Mouse (Mus musculus) splenic B cell, adult 2 months (primary cell): ENCODE measurements around the gene Zfp626.
"Not testable (repeated sequence)": the region's sequence is repeated elsewhere in the genome, so short reads cannot be mapped to it uniquely, and the experiment has no call there.

Experiments
- DNase-seq: peaks from one replicate; pipeline ENCODE4 v3.0.0-alpha.2; 2011; ENCODE audit warnings: low read depth, low spot score
- H3K27me3 ChIP-seq: 2 replicates; pipeline ENCODE4 v1.6.1; 2012; ENCODE audit warnings: mild to moderate bottlenecking, low read length, moderate library complexity, mixed read lengths; ENCODE audit not compliant: control insufficient read depth, poor library complexity, insufficient read depth, severe bottlenecking
- H3K36me3 ChIP-seq: 2 replicates; pipeline ENCODE4 v1.6.1; 2012; ENCODE audit warnings: mild to moderate bottlenecking, low read length, moderate library complexity, mixed read lengths; ENCODE audit not compliant: control insufficient read depth, poor library complexity, insufficient read depth, severe bottlenecking

The Zfp626 gene

DNA sequence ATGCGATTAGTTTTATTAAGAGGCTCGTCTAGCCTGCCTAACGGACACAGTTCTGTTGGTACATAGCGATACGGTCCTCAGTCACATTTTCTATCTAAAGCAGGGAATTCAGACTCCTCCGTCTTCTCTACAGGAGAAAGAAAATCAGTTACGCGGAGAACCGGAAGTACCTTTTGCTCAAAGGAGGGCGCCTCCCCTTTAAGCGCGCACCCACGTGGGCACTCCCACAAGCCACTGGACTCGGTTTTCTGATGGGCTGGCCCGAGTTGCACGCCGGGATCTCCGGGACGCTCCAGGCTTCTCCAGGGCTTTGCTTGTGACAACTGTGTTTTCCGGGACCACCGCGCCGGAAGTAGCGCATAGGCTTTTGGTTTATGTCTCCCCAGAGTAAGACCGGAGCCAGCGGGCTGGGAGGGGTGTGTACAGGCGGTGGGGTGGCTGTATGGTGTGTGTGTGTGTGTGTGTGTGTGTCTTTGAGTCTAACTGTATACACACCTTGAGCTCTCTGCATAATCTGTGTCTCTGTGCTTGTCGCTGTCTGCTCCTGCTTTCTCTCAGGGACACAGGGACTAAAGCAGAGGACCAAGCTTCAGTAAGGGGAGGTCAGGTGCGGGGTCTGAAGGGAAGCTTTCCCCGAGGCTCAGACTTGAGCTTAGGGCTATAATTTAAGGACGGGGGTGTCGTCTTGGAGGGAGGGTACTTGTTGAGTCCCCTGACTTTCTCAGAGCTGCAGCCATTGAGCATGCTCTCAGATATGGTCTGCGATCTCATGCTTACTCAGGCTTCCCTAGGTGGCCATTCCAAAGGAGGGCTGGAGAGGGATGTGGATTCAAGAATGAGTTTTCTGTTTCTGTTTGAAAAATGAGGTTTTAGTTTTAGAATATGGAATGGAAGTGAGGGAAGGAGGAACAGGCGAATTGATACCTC, 31.6 kb downstream of the Zfp626 start, which contains the start of gene Zfp59:
Gene Zfp59 (plus strand): TSS at position 285 of the 927 bp plus-strand sequence.
- Histone ChIP-seq H3K36me3 (0 out of 2 replicates have a peak, but pooled peaks cover under 1% of the 10 kb centered on the region), H3K27me3 (no peaks in the 10 kb centered on the region)
- peak; percentile 77 for DNase-seq

DNA sequence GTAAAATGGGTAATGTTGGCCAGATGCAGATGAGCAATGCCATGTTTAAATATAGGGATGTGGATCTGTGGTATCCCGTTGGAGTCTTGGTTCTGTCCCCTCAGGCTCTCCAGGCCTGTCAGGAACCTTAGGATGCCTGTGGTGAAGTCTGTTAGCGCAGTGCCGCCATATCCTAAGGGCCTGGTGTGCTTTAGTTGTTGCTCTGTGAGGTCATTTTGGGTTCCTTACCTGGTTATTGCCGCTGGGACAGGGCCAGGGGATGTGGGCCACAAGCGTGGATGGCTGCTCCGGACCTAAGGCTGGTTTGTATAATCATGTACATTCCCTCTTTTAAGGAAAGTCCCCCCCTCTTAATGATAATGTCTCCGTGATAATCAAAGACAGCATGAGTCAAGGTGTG, 32.6 kb downstream of the Zfp626 start:
- DNase-seq: no peak
- Histone ChIP-seq H3K27me3 (no peaks in the 10 kb centered on the region), H3K36me3 (0 out of 2 replicates have a peak, but pooled peaks cover 3% of the 10 kb centered on the region)

DNA sequence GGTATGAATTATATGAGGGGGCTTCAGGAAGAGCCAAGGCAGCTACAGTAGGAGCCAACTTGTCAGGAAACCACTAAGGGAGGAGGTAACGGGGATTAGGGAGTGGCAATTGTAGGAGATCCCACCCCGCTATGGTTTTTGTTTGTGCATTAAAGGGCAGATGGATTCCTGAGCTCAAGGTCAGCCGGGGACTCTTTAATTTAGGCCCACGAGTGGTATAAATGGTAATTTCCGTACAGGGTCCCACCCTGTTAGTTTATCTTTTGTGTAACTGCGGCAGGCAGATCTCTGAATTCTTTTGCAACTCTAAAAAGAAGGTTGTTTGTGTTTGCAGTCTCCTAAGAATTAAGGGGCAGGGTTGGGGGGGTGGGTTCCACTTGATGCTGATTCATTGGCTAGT, 33.1 kb downstream of the Zfp626 start:
- H3K36me3 ChIP-seq: 0 out of 2 replicates have a peak, but pooled peaks cover 3% of the 10 kb centered on the region
- no peaks in the 10 kb centered on the region for H3K27me3 ChIP-seq
- DNase-seq: no peak

DNA sequence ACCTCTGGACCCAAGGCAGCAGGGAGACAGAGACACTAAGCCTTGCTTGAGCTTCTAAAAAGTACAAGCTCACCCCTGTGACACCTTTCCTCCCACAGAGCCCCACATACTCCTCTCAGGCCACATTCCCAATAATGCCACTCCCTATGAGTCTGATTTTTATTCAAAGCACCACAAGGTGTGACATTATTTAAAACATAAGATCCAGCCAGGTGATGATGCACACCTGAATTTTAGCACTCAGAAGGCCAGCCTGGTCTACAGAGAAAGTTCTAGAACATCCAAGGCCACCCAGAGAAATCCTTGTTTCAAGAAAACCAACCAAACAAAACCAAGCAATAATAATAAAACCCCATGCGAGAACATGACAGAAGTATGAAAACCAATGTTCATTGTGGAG, 50.2 kb downstream of the Zfp626 start, which contains the start of gene Zfp607a:
Gene Zfp607a (plus strand): TSS at position 301 of the 400 bp plus-strand sequence.
- no peak for DNase-seq
- Histone ChIP-seq H3K36me3 (no peaks in the 10 kb centered on the region), H3K27me3 (no peaks in the 10 kb centered on the region)

DNA sequence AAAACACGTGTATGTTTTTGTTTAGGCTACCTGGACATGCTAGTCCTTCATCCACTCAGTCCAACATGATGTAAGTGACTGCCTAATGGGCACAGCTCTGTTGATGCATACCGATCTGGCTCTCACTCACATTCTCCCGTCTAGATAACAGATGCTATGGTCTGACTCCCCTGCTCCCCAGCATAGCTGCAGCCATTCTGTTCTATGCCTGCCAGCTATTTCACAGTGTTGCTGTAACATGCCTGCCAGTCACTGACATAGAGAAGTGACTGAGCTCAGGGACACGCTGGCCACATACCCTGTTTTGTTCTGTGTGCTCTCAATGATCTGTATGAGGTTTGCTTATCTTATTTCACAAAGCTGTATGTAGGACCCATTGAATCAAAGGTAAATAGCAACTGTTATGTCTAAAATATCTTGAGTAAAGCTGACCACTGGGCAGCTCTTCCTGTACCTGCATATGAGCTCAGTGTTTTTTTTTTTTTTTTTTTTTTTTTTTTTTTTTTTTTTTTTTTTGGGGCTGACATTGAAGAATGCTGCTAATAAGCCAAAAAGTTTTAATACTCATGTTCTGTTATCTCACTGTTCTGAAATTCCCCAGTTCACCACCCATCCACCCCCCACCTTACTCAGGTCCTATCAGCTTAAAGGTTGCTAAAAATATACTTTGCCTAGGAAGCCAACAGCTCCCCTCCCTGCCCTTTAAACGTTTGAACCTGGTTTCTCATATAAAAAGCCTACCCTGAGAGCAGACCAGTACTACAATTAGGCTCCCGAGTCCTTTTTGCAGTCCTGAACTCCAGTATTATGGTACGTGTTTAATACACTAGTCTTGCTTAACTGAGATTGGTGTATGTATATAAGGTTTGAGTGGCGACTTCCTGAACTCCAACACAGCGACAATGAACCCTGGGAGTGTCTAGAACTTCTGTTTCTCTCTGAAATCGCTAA, 52.6 kb downstream of the Zfp626 start:
- H3K27me3 ChIP-seq: no peaks in the 10 kb centered on the region
- DNase-seq: no peak
- peaks cover 4% of the 10 kb centered on the region; the same call in 1 of the 2 replicates for H3K36me3 ChIP-seq

DNA sequence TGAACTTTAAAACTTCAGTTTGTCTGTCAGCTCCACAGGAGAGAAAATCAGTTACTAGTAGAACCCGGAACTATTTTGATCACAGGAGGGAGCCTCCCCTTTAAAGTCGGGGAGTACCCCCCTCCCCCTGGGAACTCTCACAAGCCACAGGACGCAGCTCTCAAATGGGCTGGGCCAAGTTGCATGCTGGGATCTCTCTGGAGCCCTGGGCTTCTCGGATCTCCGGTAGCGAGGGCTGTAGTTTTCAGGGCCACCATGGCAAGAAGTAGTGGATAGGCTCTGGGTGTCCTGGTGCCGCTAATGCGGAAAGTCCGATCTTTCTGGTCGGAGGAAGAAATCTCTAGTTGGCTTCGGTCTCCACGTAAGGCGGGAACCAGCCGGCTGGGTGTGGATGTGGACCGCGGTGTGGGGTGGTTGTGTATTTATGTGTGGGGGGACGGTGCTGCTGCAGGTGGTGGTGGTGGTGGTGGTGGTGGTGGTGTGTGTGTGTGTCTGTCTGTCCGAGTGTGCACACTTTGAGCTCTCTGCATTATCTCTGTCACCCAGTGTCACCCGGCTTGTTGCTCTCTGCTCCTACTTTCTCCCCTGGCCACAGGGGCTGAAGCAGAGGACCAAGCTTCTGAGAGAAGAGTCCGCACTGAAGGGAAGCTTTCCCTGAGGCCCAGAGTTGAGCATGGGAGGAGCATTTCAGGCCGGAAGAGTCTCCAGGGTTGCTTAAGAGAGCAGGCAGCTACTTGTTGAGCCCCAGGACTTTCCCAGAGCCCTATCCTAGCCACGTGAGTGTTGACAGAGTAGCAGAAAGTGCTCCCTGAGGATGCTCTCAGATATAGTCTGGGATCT, 53.6 kb downstream of the Zfp626 start:
- no peaks in the 10 kb centered on the region for H3K27me3 ChIP-seq
- peaks cover 6% of the 10 kb centered on the region; the same call in 1 of the 2 replicates for H3K36me3 ChIP-seq
- DNase-seq: peak; percentile 80

DNA sequence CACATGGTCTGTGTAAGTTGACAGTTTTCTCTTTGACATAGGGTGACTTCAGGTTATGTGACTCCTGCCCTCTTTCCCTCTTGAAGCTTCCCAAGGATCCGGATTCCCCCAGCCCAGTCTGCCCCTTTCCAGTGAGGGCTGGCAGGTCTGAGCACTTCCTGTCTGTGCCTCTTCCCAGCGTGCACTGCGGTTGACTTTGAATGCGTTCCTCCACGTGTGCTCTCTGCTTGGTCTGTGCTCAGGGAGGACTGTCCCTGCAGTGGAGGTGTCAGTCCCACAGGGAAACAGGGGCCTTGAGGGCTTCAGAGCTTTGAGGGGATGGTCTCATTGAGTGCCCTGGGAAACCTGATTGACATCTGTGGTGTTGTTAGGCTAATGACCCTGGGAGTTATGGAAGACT, 55.6 kb downstream of the Zfp626 start:
- H3K36me3 ChIP-seq, H3K27me3 ChIP-seq, DNase-seq: not testable (repeated sequence)
